Mouse (Mus musculus): ENCODE results near the gene 4930469K13Rik.

4930469K13Rik gene

DNA sequence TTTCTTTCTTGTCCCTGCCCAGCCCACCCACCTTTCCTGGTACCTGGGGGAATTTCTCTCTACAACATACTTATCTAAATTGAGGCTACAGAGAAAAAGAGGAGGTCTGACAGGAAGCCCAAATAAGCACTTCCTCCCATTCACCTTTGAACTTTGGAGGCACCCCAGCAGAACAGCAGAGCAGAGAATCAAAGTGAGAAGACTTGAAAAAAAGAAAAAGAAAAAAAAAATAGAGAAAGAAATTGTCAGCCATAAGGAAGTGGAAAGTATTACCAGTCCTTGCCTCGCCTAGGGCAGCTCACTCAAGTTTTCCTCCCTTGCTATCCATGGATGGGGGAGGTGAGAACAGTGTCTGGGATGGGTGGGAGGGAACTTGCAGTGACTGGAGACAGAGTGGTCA lies 55.5 kb downstream of the 4930469K13Rik start:
- no peak for DNase-seq (ENCODE audit: low read depth, low spot score)

DNA sequence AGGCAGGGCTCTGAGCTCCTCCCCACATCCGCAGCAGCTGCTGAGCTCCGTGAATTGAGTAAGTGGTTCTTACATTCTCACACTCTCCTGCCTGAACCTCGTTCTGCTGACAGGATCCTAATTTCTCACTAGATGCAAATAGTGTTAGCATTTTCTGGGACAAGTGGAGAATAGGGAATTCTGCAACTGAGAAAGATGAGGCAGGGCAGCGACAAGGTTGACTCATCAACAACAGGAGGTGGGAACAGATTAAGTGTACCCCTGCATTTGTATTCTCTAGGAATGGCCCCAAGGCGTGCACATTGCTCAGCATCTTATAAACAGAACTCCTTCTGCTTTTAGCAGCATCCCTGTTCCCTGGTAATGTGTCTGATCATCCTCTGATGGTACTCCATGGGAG lies 58.3 kb downstream of the 4930469K13Rik start:
- no peak for DNase-seq (ENCODE audit: low read depth, low spot score)

DNA sequence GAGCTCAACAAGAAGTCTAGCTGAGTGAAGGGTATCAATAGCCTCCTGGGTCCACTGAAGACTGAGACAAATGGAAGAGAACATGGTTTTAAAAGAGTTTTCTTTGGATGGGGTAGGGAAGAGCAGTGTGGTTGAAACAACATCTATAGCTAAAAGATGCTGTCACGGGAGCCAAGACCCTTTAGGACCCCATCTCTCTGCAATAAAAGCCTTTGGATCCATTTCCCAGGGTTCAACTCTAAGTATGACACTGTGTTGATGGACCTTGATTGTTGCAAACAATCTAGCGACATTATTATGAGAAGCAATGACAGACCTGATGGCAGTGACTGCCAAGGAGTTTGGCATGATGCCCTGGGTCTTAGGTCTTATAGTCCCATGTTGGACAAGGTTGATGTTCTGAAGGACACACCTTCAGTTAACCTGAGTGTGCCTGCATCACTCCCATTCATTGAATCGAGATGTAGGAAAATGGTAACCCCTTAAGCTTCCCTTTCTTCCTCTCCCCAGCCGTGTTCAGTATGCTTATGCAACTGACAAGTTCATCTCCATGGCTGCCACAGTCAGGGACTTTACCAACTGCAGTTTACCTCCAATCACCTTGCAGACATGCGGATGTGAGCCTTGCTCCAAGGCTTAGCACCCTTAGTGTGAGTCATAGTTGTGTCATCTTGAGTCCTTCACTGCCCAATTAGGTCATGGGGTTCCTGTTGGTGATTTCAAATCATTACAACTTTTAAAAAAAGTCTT lies 62.3 kb downstream of the 4930469K13Rik start:
- DNase-seq (ENCODE audit: low read depth, low spot score): no peak

DNA sequence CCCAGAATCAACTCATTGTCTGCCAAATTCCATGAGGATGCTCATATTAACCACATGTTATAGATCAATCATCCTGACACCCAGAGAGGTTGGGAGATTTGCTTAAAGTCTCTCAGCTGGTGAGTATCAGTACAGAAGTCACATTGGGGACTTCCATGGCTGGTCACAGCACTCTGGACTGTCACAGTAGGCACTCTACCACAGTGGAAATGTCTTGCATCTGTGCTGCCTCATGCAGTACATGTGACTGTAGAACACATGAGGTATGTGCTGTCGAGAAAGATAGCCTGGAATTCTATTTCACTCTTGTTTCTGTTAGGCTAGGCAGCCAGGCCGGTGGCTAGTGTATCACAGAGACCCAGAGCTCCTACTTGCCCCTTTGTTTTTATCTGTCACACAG lies 63.6 kb downstream of the 4930469K13Rik start:
- DNase-seq (ENCODE audit: low read depth, low spot score): no peak

DNA sequence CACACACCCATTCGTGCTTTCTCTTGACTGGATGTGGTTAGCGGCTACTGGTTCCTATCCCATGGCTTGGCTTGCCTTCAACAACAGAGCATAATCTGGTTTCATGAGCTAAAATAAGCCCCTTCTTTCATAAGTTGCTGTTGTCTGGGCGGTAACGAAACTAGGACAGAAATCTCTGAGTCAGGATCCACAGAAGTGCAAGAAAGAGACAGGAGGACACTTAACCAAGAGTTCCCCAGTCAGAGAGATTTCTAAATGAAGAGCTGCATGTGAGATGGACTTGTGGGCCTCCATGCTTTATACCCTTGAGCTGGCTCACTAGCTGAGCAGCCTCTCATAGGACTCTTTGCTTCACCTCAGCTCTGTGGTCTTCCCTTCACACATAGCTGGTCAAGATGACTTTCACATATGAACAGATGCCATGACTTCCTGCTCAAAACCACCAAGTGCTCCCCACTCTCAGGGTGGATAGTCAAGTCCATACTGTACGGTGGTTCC lies 64.3 kb downstream of the 4930469K13Rik start:
- DNase-seq (ENCODE audit: low read depth, low spot score): no peak

DNA sequence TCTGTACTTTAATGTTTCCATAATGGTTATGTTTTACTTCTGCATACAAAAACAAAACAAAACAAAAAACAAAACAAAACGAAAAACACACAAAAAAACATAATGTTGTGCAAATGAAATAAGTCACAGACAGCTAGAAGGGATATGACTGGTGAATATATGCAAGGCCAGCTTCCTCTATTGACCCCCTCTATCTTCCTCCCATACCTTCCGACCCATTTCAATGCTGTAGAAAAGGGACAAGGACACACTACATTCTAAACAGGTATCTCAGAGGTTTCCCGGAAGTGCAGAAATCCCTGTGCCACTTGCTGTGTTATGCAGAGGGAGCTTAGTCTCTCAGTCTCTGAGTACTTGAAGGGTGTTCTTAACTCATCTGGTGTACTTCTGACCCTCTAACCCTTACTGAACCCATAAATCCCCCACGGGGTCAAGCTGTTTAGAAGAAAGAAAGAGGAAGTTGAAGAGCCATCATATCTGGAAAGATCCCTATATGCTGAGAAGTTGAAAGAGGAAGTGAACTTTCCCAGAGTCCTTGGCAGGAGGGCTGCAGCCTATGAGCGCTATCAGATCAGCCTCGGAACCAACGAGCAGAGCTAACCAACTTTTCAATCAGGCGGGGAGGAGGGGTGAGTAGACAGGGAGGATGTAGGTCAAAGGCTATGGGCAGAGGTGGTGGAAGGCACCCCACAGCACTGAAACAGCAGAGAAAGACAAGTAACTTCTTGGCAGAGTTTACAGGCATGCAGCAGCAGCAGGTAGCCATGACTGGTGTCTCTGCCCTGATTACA lies 67.1 kb downstream of the 4930469K13Rik start:
- DNase-seq (ENCODE audit: low read depth, low spot score): no peak

DNA sequence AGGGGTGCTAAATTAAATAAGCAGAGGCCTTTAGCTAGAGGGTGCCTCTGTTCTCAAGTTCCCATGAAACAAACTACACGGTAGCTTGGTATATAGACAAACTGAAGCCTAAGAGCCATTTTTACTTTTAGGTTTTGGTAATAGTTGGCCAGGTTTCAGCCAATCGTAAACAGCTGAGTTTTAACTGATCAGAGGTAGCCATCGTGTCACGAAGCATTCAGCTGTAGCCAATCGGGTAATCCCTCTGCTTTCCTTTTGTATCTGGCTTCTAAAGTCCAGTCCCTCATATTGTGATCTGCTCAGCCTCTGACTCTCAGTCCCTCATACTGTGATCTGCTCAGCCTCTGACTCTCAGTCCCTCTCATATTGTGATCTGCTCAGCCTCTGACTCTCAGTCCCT lies 68.7 kb downstream of the 4930469K13Rik start:
- DNase-seq (ENCODE audit: low read depth, low spot score): no peak

DNA sequence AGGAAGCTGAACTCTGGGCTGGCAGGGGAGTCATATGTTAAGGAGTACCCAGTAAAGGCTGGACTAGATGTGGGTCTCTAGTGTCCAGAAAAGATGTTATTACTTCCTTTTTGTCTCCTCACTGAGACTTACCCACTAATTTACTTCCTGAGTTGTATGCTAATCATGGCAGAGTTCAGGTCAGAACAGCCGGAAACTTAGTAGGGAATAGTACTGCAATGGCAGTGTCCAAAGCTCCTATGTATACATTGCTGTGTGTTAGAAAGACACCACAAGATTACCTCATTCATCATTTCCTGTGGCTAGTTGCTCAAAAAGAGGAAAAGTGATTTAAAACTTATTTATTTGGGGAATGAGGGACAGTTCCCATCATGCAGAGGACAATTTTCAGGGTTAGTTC lies 73.3 kb downstream of the 4930469K13Rik start:
- no peak for DNase-seq (ENCODE audit: low read depth, low spot score)

DNA sequence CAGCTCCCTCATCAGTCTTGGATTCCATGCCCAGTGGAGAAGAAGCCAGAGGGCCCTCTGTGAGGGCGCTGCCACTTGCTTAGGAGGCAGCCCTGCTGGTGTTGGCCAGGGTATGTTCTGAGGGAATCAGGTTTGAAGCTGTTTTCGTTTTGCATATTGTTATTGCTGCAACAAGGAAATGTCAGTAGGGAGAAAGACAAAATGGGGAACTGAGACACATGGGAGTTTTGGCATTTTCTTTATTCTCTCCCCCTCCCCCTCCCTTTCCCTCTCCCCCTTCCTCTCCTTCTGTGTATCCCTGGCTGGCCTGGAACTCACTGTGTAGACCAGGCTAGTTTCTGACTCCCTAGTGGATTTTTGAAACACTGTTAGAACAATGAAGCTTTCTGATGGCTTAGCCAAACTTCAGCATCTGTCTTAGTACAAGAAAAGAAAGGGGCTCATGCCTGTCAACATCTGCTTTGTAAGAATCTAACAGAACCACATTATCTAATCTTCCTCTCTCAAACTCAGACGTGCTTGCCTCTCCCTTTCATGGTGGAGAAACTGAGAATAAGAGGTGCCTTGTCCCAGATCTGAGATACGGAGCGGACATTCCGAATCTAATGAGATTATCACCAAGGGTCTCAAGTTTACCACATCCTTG lies 86.2 kb downstream of the 4930469K13Rik start:
- no peak for DNase-seq (ENCODE audit: low read depth, low spot score)

DNA sequence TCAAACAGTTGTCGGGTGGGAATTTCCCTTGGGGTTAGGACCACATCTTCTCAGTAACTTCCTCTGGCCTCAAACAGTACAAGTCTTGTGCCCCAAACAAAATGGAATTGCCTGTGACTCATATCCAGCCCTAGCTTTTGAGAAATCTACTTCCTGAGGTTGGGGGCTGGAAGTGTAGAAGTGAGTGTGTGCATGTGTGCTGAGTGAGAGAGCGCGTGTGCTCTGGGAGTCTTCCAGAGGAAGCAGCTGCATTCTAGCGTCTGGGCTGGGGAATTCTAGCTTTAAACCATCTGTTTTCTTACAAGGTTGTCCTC lies 87.5 kb downstream of the 4930469K13Rik start:
- DNase-seq (ENCODE audit: low read depth, low spot score): no peak

DNA sequence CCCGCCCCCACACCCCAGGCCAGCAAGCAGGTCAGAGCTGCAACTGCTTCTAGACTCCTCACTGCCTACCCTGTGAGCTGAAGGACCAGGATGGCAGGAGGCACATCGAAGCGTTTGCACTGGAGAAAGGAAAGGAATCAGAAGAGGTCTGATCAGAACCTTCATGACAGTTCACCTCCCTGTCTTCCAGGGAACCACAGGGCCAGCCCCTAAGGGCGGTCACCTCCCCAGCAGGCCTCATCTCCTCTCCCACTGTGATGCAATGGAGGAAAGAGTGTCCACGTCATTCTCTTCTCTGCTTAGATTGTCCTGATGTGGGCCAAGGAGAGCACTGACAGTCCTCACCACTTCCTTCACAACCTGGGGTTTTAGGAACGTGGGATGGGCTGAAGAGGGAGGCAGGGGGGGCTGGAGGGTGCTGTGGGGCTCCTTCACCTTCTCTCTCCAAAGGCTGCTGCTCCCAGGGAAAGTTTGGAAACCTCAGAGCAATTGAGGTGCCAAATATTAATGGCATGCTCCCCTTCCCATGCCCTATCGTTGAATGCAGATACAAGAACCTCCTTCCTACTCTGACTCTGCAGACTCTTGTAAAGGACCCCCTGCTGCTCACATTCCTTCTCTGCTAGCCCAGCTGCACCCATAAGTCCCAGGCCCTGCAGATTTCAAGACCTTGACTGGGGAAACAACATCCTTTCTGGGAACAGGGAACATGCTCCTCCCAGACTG lies 88.1 kb downstream of the 4930469K13Rik start:
- no peak for DNase-seq (ENCODE audit: low read depth, low spot score)

DNA sequence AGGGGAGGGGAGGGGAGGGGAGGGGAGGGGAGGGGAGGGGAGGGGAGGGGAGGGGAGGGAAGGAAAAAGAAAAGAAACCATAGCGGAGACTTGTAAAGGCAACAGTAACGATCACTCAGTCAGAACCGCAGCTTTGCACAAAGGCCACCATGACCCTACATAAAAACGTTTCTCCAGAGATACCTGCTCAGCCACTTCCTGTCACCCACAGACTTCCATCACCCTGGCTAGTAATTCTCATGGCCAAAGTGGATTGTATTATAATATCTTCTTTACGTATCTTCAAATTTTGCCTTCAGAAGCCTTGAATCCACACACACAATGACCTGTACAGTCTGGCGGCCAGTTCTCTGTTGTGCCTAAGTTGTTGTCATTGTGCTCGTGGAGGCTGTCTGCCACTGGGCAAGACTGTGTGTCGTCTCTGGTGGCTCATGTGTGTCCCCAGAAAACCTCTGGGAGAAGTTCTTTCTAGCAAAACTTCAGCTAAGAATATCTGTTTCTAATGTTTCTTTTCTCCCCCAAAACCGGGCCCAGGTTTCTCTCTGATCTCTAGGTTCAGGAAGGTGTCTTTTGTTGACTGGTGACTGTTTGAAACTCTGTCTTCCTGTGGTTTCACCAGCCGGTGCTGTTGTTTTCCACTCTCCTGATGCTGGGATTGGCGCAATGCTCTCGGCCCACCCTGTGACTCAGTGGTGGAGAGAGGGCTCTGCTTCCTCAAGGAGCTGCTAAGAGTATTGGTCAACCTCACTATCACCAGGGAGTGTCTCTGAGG lies 88.9 kb downstream of the 4930469K13Rik start:
- DNase-seq (ENCODE audit: low read depth, low spot score): no peak

DNA sequence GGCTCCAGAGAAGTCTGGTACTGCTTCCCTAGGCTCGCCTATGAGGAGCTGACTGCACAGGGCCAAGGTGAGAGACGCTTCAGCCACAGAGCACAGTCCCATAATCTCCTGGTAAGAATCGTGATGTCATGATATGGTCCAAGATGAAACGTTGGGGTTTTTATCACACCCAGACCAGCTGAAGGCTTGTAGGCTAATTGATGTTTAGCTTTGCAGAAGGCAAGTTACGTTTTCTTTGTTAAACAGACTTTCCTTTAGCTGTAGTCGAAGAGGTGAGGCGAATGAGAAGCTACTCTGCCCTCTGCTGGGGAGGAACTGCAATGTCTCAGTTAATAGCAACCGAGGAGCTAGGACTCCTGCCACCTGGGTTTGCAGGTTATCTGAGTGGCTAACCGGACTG lies 89.7 kb downstream of the 4930469K13Rik start:
- DNase-seq (ENCODE audit: low read depth, low spot score): no peak

DNA sequence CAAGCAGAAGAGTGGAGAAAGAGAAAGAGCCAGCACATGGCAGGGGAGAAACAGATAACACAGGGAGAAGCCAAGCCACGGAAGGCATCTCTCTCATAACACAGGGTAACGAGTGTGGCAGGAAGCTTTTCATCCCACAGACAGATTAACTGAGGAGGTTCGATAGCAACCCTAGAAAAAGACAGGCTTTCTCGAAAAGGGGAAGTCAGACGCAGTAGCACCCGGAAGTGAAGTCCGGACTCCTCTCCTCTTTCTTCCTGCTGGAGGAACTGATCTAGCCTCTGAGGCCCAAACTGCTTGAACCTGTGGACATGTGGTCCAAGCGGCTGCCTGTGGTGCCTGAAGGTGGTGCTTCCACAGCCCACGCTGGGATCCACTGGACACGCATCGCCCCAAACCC lies 90.1 kb downstream of the 4930469K13Rik start:
- no peak for DNase-seq (ENCODE audit: low read depth, low spot score)

DNA sequence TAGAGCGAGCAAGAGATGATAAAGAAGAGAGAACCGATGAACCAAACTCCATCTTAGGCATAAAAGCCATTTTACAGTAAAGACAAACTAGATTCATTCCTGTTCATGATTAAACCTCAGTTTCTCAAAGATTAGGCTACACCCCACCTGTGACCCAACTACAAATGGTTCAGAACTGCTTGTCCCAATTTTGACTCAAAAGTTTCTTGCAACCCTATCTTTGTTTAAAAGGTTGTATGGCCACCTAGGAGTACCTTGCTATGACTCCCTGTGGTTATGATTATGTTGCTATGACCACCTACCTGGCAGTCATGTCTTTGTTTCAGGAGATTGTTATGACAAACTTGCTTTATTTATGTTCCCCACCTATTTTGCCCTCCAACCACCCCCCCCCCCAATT lies 90.7 kb downstream of the 4930469K13Rik start:
- no peak for DNase-seq (ENCODE audit: low read depth, low spot score)

DNA sequence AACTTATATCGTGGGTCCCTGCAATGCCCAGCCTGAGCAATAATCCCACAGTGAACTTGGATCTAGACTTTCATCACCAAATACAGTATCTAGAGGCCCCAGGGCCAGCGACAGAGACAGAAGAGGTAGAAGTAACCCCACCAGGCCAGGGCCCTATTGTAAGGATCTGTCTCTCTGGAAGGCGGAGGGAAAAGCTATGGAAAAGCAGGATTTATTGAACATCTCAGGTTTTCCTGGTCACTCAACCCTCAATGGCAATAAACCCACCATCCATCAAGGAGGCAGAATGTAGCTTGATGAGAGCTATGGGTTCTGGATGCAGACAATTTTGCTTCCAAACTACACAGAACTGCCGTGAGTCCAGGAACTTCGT lies 95.8 kb downstream of the 4930469K13Rik start:
- DNase-seq (ENCODE audit: low read depth, low spot score): no peak

DNA sequence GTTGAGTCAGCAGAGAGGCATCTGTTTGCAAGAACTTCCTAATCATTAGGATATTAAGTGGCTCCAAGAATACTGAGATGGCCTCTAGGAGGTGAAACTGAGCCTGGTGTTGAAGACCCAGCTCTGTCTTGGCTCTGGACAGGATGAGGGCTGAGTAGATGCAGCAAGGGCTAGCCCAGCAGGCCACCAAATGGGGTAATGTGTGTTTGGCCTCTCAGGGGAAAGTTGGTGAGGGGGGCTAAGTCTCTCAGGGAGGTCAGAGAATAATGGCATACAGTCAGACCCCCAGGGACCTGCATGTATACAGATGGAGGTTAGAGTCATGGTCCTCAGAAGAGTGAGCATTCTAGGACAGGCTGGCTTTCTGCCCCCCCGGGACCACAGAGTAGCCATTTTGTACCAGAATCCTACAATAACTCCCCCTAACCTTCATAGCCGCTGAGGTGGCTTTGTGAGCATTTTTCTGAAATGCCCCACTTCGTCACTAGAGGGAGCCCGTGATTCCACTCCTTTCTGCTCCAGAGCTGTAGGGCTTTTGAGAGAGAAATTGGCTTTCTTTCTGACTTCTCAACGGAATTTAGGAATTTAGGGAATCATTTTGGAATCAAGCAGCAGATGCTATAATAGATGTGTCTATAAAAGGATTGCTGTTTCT lies 96.3 kb downstream of the 4930469K13Rik start:
- no peak for DNase-seq (ENCODE audit: low read depth, low spot score)

DNA sequence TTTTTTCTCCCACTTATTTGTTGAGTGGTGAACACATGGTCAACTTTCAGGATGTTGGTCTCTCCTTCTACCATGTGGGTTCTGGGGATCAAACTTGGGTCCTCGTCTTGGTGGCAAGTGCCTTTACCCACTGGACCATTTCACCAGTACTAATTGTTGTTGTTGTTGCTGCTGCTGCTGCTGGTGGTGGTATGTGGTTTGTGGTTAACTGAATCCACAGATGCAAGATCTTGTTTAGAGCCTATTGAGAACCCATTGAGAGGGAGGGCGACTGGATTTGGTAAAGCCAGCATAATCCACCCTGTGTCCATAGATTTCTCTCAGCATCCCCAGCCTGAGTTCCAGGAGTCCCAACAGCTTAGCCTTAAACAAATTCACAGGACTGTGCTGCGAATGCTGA lies 97.9 kb downstream of the 4930469K13Rik start:
- DNase-seq (ENCODE audit: low read depth, low spot score): no peak

DNA sequence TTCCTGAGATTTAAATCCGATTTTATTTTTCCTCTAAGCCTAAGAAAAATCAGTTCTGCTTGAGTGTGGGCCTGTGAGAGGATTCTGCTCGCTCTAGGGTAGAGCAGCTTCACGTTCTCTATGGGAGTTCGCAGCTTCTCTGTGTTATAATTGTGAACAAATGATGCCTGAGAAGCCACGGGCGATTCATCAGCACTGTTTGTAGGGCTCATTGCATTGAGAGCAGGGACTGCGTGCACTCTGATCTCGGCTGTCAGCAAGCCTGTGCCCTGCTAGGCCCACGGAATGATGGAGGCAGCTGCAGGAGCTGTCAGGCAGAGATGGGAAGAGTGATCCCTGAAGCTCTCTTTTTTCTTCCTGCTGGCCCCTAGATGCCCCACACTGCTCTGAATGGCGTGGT lies 100.1 kb downstream of the 4930469K13Rik start:
- DNase-seq (ENCODE audit: low read depth, low spot score): no peak

DNA sequence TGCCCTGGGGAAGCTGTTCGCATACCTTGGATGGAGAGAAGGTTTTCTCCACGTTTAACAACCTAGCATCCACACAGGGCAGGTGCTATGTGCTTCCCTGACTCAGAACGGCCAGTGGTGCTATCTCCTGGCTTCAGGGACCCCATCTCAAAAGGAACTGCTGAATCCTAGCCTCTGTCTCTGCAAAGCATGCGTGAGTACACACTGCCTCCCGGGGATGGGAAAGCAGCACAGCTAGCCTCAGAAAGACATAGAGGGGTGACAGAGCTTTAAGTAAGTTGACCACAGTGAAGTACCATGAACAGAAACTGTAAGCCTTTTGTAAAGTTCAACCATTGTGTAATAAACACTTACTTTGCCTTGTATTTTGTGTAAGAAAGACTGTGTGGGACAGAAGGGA lies 104.9 kb downstream of the 4930469K13Rik start:
- DNase-seq (ENCODE audit: low read depth, low spot score): no peak

DNA sequence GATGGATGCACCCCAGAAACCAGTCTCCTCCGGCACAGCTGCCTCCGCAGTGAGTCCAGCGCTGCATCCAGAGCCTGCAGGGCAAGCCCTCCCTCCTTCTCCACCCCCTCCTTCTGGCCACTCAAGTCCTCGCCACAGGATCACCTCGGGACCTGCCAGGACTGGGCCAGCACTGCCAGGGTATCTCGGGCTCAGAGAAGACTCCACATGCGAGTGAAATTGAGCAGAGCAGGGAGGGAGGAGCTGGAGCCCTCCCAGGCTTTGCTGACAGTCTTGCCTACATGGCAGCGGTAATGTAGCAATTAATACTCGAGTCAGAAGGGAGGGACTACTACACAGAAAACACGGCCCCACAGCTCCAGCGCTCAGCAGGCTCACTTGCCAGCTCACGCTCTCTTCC lies 105.4 kb downstream of the 4930469K13Rik start, which contains the start of gene Kcnip1:
Kcnip1 (minus strand) TSS at position 215 of the 400 bp plus-strand sequence.
- no peak for DNase-seq (ENCODE audit: low read depth, low spot score)
